Mouse (Mus musculus) forebrain, embryonic 16.5 days (tissue): ENCODE measurements around the gene Igfbp7. TPM values are rescaled to one million over a fixed set of nuclear protein-coding genes. Genes with fewer than 3 reads are reported as not detected.
"Not testable (repeated sequence)": the region's sequence is repeated elsewhere in the genome, so short reads cannot be mapped to it uniquely, and the experiment has no call there.

Source experiments
- ATAC-seq: fragments of 200-750 bp; cut with Nextera tagmentation; 2 replicates; pipeline ENCODE4 v1.8.0; 2017; ENCODE audit warnings: mild to moderate bottlenecking, moderate library complexity
- H3K27ac ChIP-seq: fragments of 300-500 bp; sonication (generic); 2 replicates; pipeline ENCODE4 v1.5.1; 2014; ENCODE audit warnings: low read length, control low read depth
- H3K27me3 ChIP-seq: fragments of 300-500 bp; sonication (generic); replicated peaks from 2 replicates; pipeline ENCODE4 v1.6.1; 2014; ENCODE audit warnings: low read length; ENCODE audit not compliant: control insufficient read depth, insufficient read depth
- H3K36me3 ChIP-seq: fragments of 300-500 bp; sonication (generic); 2 replicates; pipeline ENCODE4 v1.6.1; 2014; ENCODE audit not compliant: control insufficient read depth, insufficient read depth
- H3K4me1 ChIP-seq: fragments of 300-500 bp; sonication (generic); replicated peaks from 2 replicates; pipeline ENCODE4 v1.6.1; 2014; ENCODE audit warnings: low read length; ENCODE audit not compliant: control insufficient read depth, insufficient read depth
- H3K4me2 ChIP-seq: fragments of 300-500 bp; sonication (generic); 2 replicates; pipeline ENCODE4 v1.6.1; 2014; ENCODE audit warnings: mild to moderate bottlenecking, low read length, control low read depth
- H3K4me3 ChIP-seq: fragments of 300-500 bp; sonication (generic); replicated peaks from 2 replicates; pipeline ENCODE4 v1.5.1; 2014; ENCODE audit warnings: mild to moderate bottlenecking, low read length, control low read depth
- H3K9ac ChIP-seq: fragments of 300-500 bp; sonication (generic); replicated peaks from 2 replicates; pipeline ENCODE4 v1.6.1; 2014; ENCODE audit warnings: low read depth, low read length, control low read depth
- H3K9me3 ChIP-seq: fragments of 300-500 bp; sonication (generic); 2 replicates; pipeline ENCODE4 v1.6.1; 2016; ENCODE audit warnings: low read length; ENCODE audit not compliant: control insufficient read depth
- WGBS: fragments of 180-500 bp; shearing (Covaris S2); extraction: QIAGEN DNeasy Blood & Tissue Kit; methylation state at CpG from one replicate; pipeline ENCODE4 v1.1.7; 2014; 5-methylcytosine and 5-hydroxymethylcytosine counted together
- polyA plus RNA-seq: library from polyadenylated mRNA; unstranded; fragments of >200 nt; fragmentation: Nextera tagmentation; extraction: Ambion mirVana; gene quantifications from 2 replicates; pipeline ENCODE4 v1.2.1, GENCODE M21; 2015

Igfbp7 gene
- polyA plus RNA-seq, 1 experiment from 2014 or later = 55.8 TPM

- no peak for ATAC-seq
- no peaks in the 10 kb centered on the region for H3K36me3 ChIP-seq
- H3K9me3 ChIP-seq = no peaks in the 10 kb centered on the region
- H3K4me2 ChIP-seq = no peak overlapping the region
- 64% methylated on average over 3 of the region's 3 CpGs for WGBS
- no peak overlapping the region for H3K27ac ChIP-seq
- H3K27me3 ChIP-seq = no peaks in the 10 kb centered on the region
- H3K4me1 ChIP-seq = no peaks in the 10 kb centered on the region
- no peak overlapping the region for H3K4me3 ChIP-seq
- H3K9ac ChIP-seq = no peak overlapping the region
Measured at GRCm38 (mm10) chr5:77433119-77433518, 25.3 kb upstream of the Igfbp7 start.

- 67% methylated on average over 2 of the region's 2 CpGs for WGBS
Measured at GRCm38 (mm10) chr5:77432446-77432845, 24.6 kb upstream of the Igfbp7 start.

GRCm38 (mm10) chr5:77431068-77431467 is 23.2 kb upstream of the Igfbp7 start:
- no peak overlapping the region for H3K4me2 ChIP-seq
- no peak overlapping the region for H3K4me3 ChIP-seq
- 90% methylated on average over 9 of the region's 9 CpGs for WGBS
- no peaks in the 10 kb centered on the region for H3K27me3 ChIP-seq
- H3K36me3 ChIP-seq = no peaks in the 10 kb centered on the region
- no peak overlapping the region for H3K27ac ChIP-seq
- no peak overlapping the region for H3K9ac ChIP-seq
- H3K4me1 ChIP-seq = no peaks in the 10 kb centered on the region
- no peaks in the 10 kb centered on the region for H3K9me3 ChIP-seq
- no peak for ATAC-seq

More at GRCm38 (mm10) chr5:77432446-77432845, 24.6 kb upstream of the Igfbp7 start:
- ATAC-seq = no peak
- Histone ChIP-seq H3K9me3 (no peaks in the 10 kb centered on the region), H3K9ac (no peak overlapping the region), H3K36me3 (no peaks in the 10 kb centered on the region), H3K4me1 (no peaks in the 10 kb centered on the region), H3K27ac (no peak overlapping the region), H3K4me2 (no peak overlapping the region), H3K4me3 (no peak overlapping the region), H3K27me3 (no peaks in the 10 kb centered on the region)

GRCm38 (mm10) chr5:77430471-77430870 is 22.6 kb upstream of the Igfbp7 start:
- Histone ChIP-seq H3K4me3 (no peak overlapping the region), H3K27me3 (no peaks in the 10 kb centered on the region), H3K36me3 (no peaks in the 10 kb centered on the region), H3K4me1 (no peaks in the 10 kb centered on the region), H3K4me2 (no peak overlapping the region), H3K9ac (no peak overlapping the region), H3K9me3 (no peaks in the 10 kb centered on the region), H3K27ac (no peak overlapping the region)
- WGBS = 65% methylated on average over 11 of the region's 11 CpGs
- ATAC-seq = no peak

- H3K36me3 ChIP-seq = no peaks in the 10 kb centered on the region
- no peak overlapping the region for H3K4me2 ChIP-seq
- H3K9ac ChIP-seq = no peak overlapping the region
- H3K27me3 ChIP-seq = no peaks in the 10 kb centered on the region
- ATAC-seq = no peak
- H3K27ac ChIP-seq = no peak overlapping the region
- 60% methylated on average over 4 of the region's 4 CpGs for WGBS
- no peaks in the 10 kb centered on the region for H3K4me1 ChIP-seq
- no peak overlapping the region for H3K4me3 ChIP-seq
- no peaks in the 10 kb centered on the region for H3K9me3 ChIP-seq
Measured at GRCm38 (mm10) chr5:77430049-77430448, 22.2 kb upstream of the Igfbp7 start.

GRCm38 (mm10) chr5:77428526-77428925 is 20.7 kb upstream of the Igfbp7 start:
- no peaks in the 10 kb centered on the region for H3K27me3 ChIP-seq
- no peaks in the 10 kb centered on the region for H3K36me3 ChIP-seq
- peaks cover 4% of the 10 kb centered on the region; the same call in 1 of the 2 replicates for H3K9me3 ChIP-seq
- 69% methylated on average over 4 of the region's 4 CpGs for WGBS
- H3K4me1 ChIP-seq = no peaks in the 10 kb centered on the region
- no peak overlapping the region for H3K4me2 ChIP-seq
- no peak overlapping the region for H3K4me3 ChIP-seq
- ATAC-seq = no peak
- H3K27ac ChIP-seq = no peak overlapping the region
- H3K9ac ChIP-seq = no peak overlapping the region

- Histone ChIP-seq H3K36me3 (no peaks in the 10 kb centered on the region), H3K4me3 (no peak overlapping the region), H3K9me3 (peaks cover 4% of the 10 kb centered on the region; the same call in 1 of the 2 replicates), H3K4me2 (no peak overlapping the region), H3K4me1 (no peaks in the 10 kb centered on the region), H3K27ac (no peak overlapping the region), H3K9ac (no peak overlapping the region), H3K27me3 (no peaks in the 10 kb centered on the region)
- 71% methylated on average over 5 of the region's 5 CpGs for WGBS
- no peak for ATAC-seq
Measured at GRCm38 (mm10) chr5:77427986-77428385, 20.1 kb upstream of the Igfbp7 start.

GRCm38 (mm10) chr5:77425721-77426500 is 18.1 kb upstream of the Igfbp7 start:
- no peak overlapping the region for H3K27ac ChIP-seq
- H3K27me3 ChIP-seq = no peaks in the 10 kb centered on the region
- H3K9ac ChIP-seq = no peak overlapping the region
- no peak overlapping the region for H3K4me3 ChIP-seq
- 81% methylated on average over 7 of the region's 7 CpGs for WGBS
- H3K36me3 ChIP-seq = no peaks in the 10 kb centered on the region
- no peak for ATAC-seq
- no peaks in the 10 kb centered on the region for H3K4me1 ChIP-seq
- peaks cover 4% of the 10 kb centered on the region; the same call in 1 of the 2 replicates for H3K9me3 ChIP-seq
- H3K4me2 ChIP-seq = no peak overlapping the region

GRCm38 (mm10) chr5:77419537-77419936 is 11.7 kb upstream of the Igfbp7 start:
- H3K4me1 ChIP-seq, H3K9me3 ChIP-seq, H3K4me2 ChIP-seq, H3K27me3 ChIP-seq, H3K27ac ChIP-seq, H3K9ac ChIP-seq, H3K4me3 ChIP-seq, H3K36me3 ChIP-seq, ATAC-seq: not testable (repeated sequence)
- WGBS = 74% methylated on average over 4 of the region's 4 CpGs
